Mouse (Mus musculus): ENCODE measurements around the gene Atp6v0d1.

DNA sequence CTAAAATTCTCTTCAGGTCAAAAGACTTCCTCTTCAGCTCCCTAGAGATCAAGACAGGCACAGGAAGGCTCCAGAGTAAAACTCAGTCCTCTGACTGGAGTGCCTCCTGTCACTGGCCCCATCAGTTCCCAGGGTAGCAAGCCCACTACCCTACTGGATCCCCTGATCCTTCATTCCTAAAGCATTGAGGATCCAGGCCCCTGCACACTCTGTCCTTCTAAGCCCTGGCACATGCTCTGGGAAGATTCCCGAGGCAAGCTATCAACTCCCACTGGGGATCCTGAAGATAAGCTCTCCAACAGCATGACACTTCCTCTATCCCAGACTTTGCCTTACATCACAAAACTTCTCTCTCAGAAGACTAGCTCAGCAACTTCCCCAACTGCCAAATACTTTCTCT, 22.1 kb downstream of the Atp6v0d1 start:
- TF ChIP-seq ELF1 (IDR thresholded peaks at IDR 0.05; ENCODE audit: low read depth, low read length) (no peak), POLR2A (IDR thresholded peaks at IDR 0.05; ENCODE audit: low read depth, low read length) (no peak), CTCF (conservative IDR thresholded peaks at IDR 0.05 in 1 of 2, IDR thresholded peaks at IDR 0.05 in 1 of 2; ENCODE audit: low read depth in 2 of 2, low read length in 2 of 2) (no peak), MAX (IDR thresholded peaks at IDR 0.05; ENCODE audit: low read length) (no peak), RAD21 (IDR thresholded peaks at IDR 0.05; ENCODE audit: low read depth, low read length) (no peak), TCF12 (IDR thresholded peaks at IDR 0.05; ENCODE audit: low read depth, low read length) (no peak), HCFC1 (IDR thresholded peaks at IDR 0.05; ENCODE audit: low read depth, low read length) (no peak), RCOR1 (conservative IDR thresholded peaks at IDR 0.05; ENCODE audit: low read depth, low read length) (no peak), MEF2A (IDR thresholded peaks at IDR 0.05; ENCODE audit: borderline replicate concordance, low read depth, low read length) (no peak)
